Mouse (Mus musculus) megakaryocyte, embryonic 14.5 days (primary cell): Measurements from ENCODE around the gene Dlg1.

Experiments used
- FLI1 ChIP-seq: IDR thresholded peaks from 2 replicates; pipeline ENCODE4 v1.6.1; 2012; ENCODE audit warnings: low read length, inconsistent platforms, mixed read lengths
- GATA1 ChIP-seq: IDR thresholded peaks from 3 replicates; pipeline ENCODE4 v1.6.1; 2012; ENCODE audit warnings: mixed read lengths, low read length, inconsistent platforms, borderline replicate concordance

- no peak for TF ChIP-seq GATA1
- TF ChIP-seq FLI1 = no peak
These were observed 169.6 kb downstream of the Dlg1 start for GRCm38 (mm10) chr16:31832630-31833422.
